Mouse (Mus musculus) B cell, adult 67 days (primary cell): ENCODE measurements around the gene Nt5c3. TPM values are rescaled to one million over a fixed set of nuclear protein-coding genes. Genes with fewer than 3 reads are reported as not detected.

Experiments
- total RNA-seq, 2 experiments: library from RNA; stranded (reverse); gene quantifications; 4 replicates each; pipeline ENCODE4 v1.2.4; 2023

Gene Nt5c3
- 10 to 100 TPM; 52.5 to 61.9 TPM for total RNA-seq

GRCm38 (mm10) chr6:56923726-56924707, at the start of gene Nt5c3, which contains the start of gene Vmn1r4:
Gene Nt5c3 (minus strand): TSS chr6:56923932.
Gene Vmn1r4 (plus strand): TSS chr6:56924015.

GRCm38 (mm10) chr6:56969973-56970372, 46.2 kb upstream of the Nt5c3 start, which contains the start of gene Vmn1r5:
Gene Vmn1r5 (plus strand): TSS chr6:56970273.

Other genes starting within 250 kb of the Nt5c3 start
- 10 to 100 TPM; 35.5 to 45.7 TPM for gene Lsm5, start 219.2 kb downstream of the Nt5c3 start, total RNA-seq
- 100 to 1,000 TPM; 110 to 113 TPM for gene Avl9, start 209.0 kb downstream of the Nt5c3 start, total RNA-seq
- 10 to 100 TPM; 68.3 to 69.1 TPM for gene Kbtbd2, start 126.1 kb downstream of the Nt5c3 start, total RNA-seq
- not detected for gene Fkbp9, start 91.9 kb downstream of the Nt5c3 start, total RNA-seq
- under 1 TPM in 1 of 2 experiments, not detected in 1; 0.70 TPM for gene Vmn1r4, start 83 bp upstream of the Nt5c3 start, total RNA-seq
- not detected for gene Vmn1r5, start 46.3 kb upstream of the Nt5c3 start, total RNA-seq
- gene Vmn1r6, start 73.3 kb upstream of the Nt5c3 start, total RNA-seq: not detected
- not detected for gene Vmn1r7, start 101.4 kb upstream of the Nt5c3 start, total RNA-seq
- gene Vmn1r8, start 108.4 kb upstream of the Nt5c3 start, total RNA-seq: not detected
- gene Vmn1r9, start 142.9 kb upstream of the Nt5c3 start, total RNA-seq: not detected
- gene Vmn1r10, start 185.5 kb upstream of the Nt5c3 start, total RNA-seq: not detected
- not detected for gene Vmn1r11, start 209.5 kb upstream of the Nt5c3 start, total RNA-seq
- under 1 TPM in 1 of 2 experiments, not detected in 1; 0.09 TPM for gene Vmn1r12, start 233.0 kb upstream of the Nt5c3 start, total RNA-seq